Mouse (Mus musculus) thymus, adult 2 months (tissue): ENCODE results near the gene Pla2g3. TPM values are rescaled to one million over a fixed set of nuclear protein-coding genes. Genes with fewer than 3 reads are reported as not detected.

Experiments used
- DNase-seq: peaks from one replicate; pipeline ENCODE4 v3.0.0; 2021
- H3K27ac ChIP-seq: fragments of 200-500 bp; 2 replicates; pipeline ENCODE4 v1.5.1; 2012; ENCODE audit warnings: low read length, control low read depth; ENCODE audit not compliant: control insufficient read depth, insufficient read depth
- H3K27me3 ChIP-seq: fragments of 200-500 bp; 2 replicates; pipeline ENCODE4 v1.6.1; 2012; ENCODE audit warnings: mild to moderate bottlenecking, low read length, moderate library complexity, mixed read lengths; ENCODE audit not compliant: control insufficient read depth, insufficient read depth
- H3K36me3 ChIP-seq: fragments of 200-500 bp; 2 replicates; pipeline ENCODE4 v1.6.1; 2012; ENCODE audit warnings: mild to moderate bottlenecking, low read length, moderate library complexity; ENCODE audit not compliant: control insufficient read depth, insufficient read depth
- H3K4me1 ChIP-seq: fragments of 200-500 bp; replicated peaks from 2 replicates; pipeline ENCODE4 v1.6.1; 2012; ENCODE audit warnings: low read length; ENCODE audit not compliant: control insufficient read depth, insufficient read depth
- H3K4me3 ChIP-seq: fragments of 200-500 bp; 2 replicates; pipeline ENCODE4 v1.5.1; 2012; ENCODE audit warnings: mild to moderate bottlenecking, low read length, control low read depth, moderate library complexity; ENCODE audit not compliant: control insufficient read depth, insufficient read depth
- CTCF ChIP-seq: fragments of 200-500 bp; IDR thresholded peaks from 2 replicates; pipeline ENCODE4 v1.5.1; 2012; ENCODE audit warnings: mild to moderate bottlenecking, control low read depth, low read length, moderate library complexity, borderline replicate concordance; ENCODE audit not compliant: control insufficient read depth, poor library complexity, insufficient read depth; ENCODE audit errors: extremely low read depth
- POLR2A ChIP-seq: fragments of 200-500 bp; IDR thresholded peaks from 2 replicates; pipeline ENCODE4 v1.6.1; 2012; ENCODE audit warnings: mild to moderate bottlenecking, low read length, control low read depth, moderate library complexity; ENCODE audit not compliant: control insufficient read depth, poor library complexity, insufficient read depth; ENCODE audit errors: extremely low read depth
- WGBS: fragments of 180-500 bp; shearing (Covaris S2); methylation state at CpG from one replicate; pipeline ENCODE4 v1.1.7; 2018; 5-methylcytosine and 5-hydroxymethylcytosine counted together
- polyA plus RNA-seq: library from polyadenylated mRNA; depleted of rRNA; stranded (reverse); fragments of >200 nt; gene quantifications from 2 replicates; pipeline ENCODE4 v1.2.3, GENCODE M21; 2012; rRNA removed

The Pla2g3 gene
- polyA plus RNA-seq, 1 experiment: 1.9 TPM

- DNase-seq: no peak
- Histone ChIP-seq H3K36me3 (no peaks in the 10 kb centered on the region), H3K27me3 (no peaks in the 10 kb centered on the region), H3K4me3 (no peak overlapping the region), H3K27ac (no peak overlapping the region), H3K4me1 (no peaks in the 10 kb centered on the region)
- 77% methylated on average over 2 of the region's 2 CpGs for WGBS
- TF ChIP-seq POLR2A: no peak
- no peak for TF ChIP-seq CTCF
Measured at GRCm38 (mm10) chr11:3547047-3547446, 59.0 kb downstream of the Pla2g3 start.

GRCm38 (mm10) chr11:3547969-3548368 lies 59.9 kb downstream of the Pla2g3 start:
- no peak for DNase-seq

GRCm38 (mm10) chr11:3548564-3549295 lies 60.6 kb downstream of the Pla2g3 start:
- WGBS: 85% methylated on average over 3 of the region's 3 CpGs

More at GRCm38 (mm10) chr11:3547969-3548368, 59.9 kb downstream of the Pla2g3 start:
- Histone ChIP-seq H3K4me3 (no peak overlapping the region), H3K27ac (no peak overlapping the region), H3K4me1 (no peaks in the 10 kb centered on the region), H3K36me3 (no peaks in the 10 kb centered on the region), H3K27me3 (no peaks in the 10 kb centered on the region)
- TF ChIP-seq POLR2A (no peak), CTCF (no peak)
- WGBS: 85% methylated on average over 6 of the region's 6 CpGs

More at GRCm38 (mm10) chr11:3548564-3549295, 60.6 kb downstream of the Pla2g3 start:
- TF ChIP-seq CTCF (no peak), POLR2A (no peak)
- Histone ChIP-seq H3K27ac (no peak overlapping the region), H3K36me3 (no peaks in the 10 kb centered on the region), H3K4me1 (no peaks in the 10 kb centered on the region), H3K27me3 (no peaks in the 10 kb centered on the region), H3K4me3 (no peak overlapping the region)
- DNase-seq: no peak

Other genes with a start within 250 kb of the Pla2g3 start
- 36.8 and 36.9 TPM in 2 replicates for gene Drg1, start 221.9 kb upstream of the Pla2g3 start, polyA plus RNA-seq
- 216 and 243 TPM in 2 replicates for gene Patz1, start 199.4 kb upstream of the Pla2g3 start, polyA plus RNA-seq
- 151 and 153 TPM in 2 replicates for gene Pik3ip1, start 157.9 kb upstream of the Pla2g3 start, polyA plus RNA-seq
- gene Limk2, start 79.1 kb upstream of the Pla2g3 start, polyA plus RNA-seq: 167 and 185 TPM in 2 replicates
- 23.2 and 25.7 TPM in 2 replicates for gene Rnf185, start 35.9 kb upstream of the Pla2g3 start, polyA plus RNA-seq
- 2.2 and 3.2 TPM in 2 replicates for gene Inpp5j, start 16.5 kb downstream of the Pla2g3 start, polyA plus RNA-seq
- 24.5 and 40.8 TPM in 2 replicates for gene Selenom, start 26.4 kb downstream of the Pla2g3 start, polyA plus RNA-seq
- 20.8 and 21.2 TPM in 2 replicates for gene Smtn, start 52.3 kb downstream of the Pla2g3 start, polyA plus RNA-seq
- gene Morc2a, start 160.9 kb downstream of the Pla2g3 start, polyA plus RNA-seq: 21.8 and 22.6 TPM in 2 replicates